Mouse (Mus musculus) kidney, embryonic 14.5 days (tissue): ENCODE results near the gene Mrpl46. TPM values are rescaled to one million over a fixed set of nuclear protein-coding genes. Genes with fewer than 3 reads are reported as not detected.

Source experiments
- polyA plus RNA-seq: library from polyadenylated mRNA; unstranded; fragments of >200 nt; fragmentation: Nextera tagmentation; extraction: Ambion mirVana; gene quantifications from 2 replicates; pipeline ENCODE4 v1.2.1, GENCODE M21; 2014

The Mrpl46 gene
- polyA plus RNA-seq, 1 experiment from 2014 or later = 71.8 TPM

Other genes with a start within 250 kb of the Mrpl46 start
- gene Ntrk3, start 45.5 kb downstream of the Mrpl46 start, polyA plus RNA-seq = 4.6 and 5.1 TPM in 2 replicates
- gene Mrps11, start 412 bp downstream of the Mrpl46 start, polyA plus RNA-seq = 83.5 and 112 TPM in 2 replicates
- gene Det1, start 63.7 kb upstream of the Mrpl46 start, polyA plus RNA-seq = 19.6 and 23.3 TPM in 2 replicates
- gene Aen, start 112.3 kb upstream of the Mrpl46 start, polyA plus RNA-seq = 31.7 and 36.3 TPM in 2 replicates
- gene Isg20, start 129.9 kb upstream of the Mrpl46 start, polyA plus RNA-seq = 0.96 and 1.3 TPM in 2 replicates